Mouse (Mus musculus) large intestine, adult 2 months (tissue): ENCODE data around the gene Rasl12. TPM values are rescaled to one million over a fixed set of nuclear protein-coding genes. Genes with fewer than 3 reads are reported as not detected.

Experiments used
- DNase-seq: peaks from one replicate; pipeline ENCODE4 v3.0.0-alpha.2; 2012; ENCODE audit warnings: low read depth, low spot score
- WGBS: fragments of 180-500 bp; shearing (Covaris S2); methylation state at CpG from one replicate; pipeline ENCODE4 v1.1.7; 2018; 5-methylcytosine and 5-hydroxymethylcytosine counted together
- polyA plus RNA-seq: library from polyadenylated mRNA; depleted of rRNA; stranded (reverse); fragments of >200 nt; gene quantifications from 2 replicates; pipeline ENCODE4 v1.2.3, GENCODE M21; 2012; rRNA removed

The Rasl12 gene
- polyA plus RNA-seq, 1 experiment: 1.8 TPM

DNA sequence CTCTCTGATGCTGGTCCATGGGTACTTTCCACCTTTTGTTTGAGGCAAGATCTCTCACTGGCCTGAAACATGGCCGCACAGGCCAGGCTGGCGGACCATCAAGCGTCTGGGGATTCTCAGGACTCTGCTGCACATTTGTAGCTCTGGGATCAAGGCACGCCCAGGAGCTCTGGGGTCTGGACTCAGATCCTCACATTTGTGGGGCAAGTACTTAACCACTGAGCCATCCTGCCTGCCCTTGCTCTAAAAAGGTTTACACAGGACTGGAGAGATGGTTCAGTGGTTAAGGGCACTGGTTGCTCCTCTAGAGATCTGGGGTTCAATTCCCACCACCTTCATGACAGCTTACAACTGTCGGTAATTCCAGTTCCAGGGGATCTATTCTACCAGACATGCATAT lies 32.6 kb downstream of the Rasl12 start:
- WGBS: 92% methylated on average over 5 of the region's 5 CpGs
- DNase-seq: no peak

DNA sequence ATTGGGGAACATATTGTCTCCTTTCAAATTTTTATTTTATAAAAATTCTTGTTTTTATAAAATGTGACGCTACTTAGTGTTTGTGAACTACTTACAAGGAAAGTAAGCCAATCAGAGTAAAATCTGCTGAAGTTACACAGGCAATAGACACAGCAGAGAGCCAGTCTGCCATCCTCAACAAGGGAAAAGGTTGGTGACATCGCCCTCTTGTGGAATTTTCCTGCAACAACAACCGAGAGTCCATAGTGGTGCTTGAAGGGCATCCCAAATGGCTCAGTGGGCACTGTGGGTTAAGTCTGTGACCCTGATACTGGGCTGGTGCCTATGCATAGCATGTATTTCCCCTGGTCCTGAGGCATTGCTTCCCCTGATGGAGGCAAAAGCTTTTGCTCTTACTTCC lies 33.9 kb downstream of the Rasl12 start:
- peak; percentile 80 for DNase-seq
- 3% methylated on average over 3 of the region's 3 CpGs for WGBS

DNA sequence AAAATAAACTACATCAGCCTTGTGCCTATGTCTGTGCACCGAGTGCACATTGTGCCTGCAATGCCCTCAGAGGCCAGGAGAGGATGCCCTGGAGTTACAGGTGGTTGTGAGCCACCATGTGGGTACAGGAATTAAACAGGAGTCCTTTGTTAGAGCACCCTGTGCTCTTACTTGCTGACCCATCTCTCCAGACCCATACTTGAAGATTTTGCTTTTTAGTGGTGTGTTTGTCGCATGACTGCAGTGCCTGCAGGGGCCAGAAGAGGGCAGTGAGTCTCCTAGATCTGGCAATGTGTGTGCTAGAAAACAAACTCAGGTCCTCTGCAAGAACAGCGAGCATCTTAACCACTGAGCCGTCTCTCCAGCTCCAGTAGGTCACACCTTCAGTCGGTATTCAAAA lies 35.8 kb downstream of the Rasl12 start:
- no peak for DNase-seq
- WGBS: 69% methylated on average over 5 of the region's 5 CpGs

DNA sequence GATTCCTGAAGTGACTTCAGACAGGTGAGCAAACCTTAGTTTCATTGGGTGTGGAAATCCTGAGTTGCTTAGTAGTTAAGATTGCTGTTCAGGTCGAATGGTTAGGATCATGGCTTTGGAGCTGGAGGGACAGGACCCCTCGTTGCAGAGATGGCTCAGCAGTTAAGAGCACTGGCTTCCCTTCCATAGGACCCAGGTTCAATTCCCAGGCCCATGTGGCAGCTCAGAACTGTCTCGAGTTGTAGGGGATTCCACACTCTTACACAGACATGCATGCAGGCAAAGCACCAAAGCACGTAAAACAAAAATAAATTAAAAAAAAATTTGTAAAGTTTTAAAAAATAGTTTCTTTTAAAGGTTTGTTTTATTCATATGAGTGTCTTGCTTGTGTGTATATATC lies 36.9 kb downstream of the Rasl12 start:
- WGBS: 60% methylated on average over 4 of the region's 4 CpGs
- no peak for DNase-seq

DNA sequence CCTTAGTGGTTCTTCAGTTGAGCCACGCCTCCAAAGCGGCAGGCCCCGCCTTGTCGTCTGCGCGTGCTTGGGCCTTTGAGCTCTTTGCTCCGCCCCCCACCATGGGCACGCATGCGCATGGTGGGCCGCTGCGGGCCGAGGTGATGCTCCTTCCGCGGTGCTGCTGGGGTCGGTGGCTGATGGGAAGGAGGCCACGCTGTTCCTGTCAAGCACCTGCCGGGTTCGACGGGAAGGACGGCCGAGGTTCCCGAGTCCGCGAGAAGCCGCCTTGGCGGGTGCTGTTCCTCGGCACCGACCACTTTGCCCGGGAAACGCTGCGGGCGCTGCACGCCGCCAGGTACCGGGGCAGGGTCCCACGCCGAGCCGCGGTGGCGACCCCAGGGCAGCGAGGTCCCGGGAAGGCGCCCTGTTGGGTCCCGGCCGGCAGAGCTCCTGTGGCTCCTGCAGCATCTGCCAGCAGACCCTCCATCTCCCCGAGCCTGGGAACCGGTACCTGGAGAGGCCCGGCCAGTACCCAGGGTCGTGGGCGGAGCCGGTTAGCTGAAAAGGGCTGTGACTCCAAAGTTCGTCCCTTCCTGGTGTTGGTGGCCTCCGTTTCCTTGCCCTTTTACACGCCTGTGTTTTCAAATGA lies 37.5 kb downstream of the Rasl12 start, which contains the start of gene Mtfmt:
TSS of gene Mtfmt (plus strand) at position 112 of the 631 bp plus-strand sequence.
- DNase-seq: peak; percentile 90

DNA sequence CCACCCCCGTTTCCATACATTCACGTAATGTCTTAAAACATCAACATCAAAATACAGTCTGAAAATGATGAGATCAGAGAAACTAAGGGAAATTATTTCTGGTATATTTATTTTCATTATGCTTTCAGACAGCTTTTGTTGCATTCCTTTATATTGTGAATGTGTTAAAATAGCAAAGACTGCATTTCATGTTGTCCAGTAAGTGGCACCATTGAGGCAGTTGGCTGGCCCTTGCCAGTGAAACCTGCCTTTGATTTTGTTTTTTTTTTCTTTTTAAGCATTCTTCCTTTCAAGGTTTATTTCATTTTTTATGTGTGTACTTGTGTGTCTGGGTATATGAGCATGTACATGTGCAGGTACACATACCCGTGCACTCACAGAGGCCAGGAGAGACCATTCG lies 46.4 kb downstream of the Rasl12 start:
- 95% methylated on average over 4 of the region's 4 CpGs for WGBS
- no peak for DNase-seq

More for the DNA sequence above, 37.5 kb downstream of the Rasl12 start, which contains the start of gene Mtfmt:
- whole genome bisulfite sequencing: under 1% methylated on average over 54 of the region's 54 CpGs

DNA sequence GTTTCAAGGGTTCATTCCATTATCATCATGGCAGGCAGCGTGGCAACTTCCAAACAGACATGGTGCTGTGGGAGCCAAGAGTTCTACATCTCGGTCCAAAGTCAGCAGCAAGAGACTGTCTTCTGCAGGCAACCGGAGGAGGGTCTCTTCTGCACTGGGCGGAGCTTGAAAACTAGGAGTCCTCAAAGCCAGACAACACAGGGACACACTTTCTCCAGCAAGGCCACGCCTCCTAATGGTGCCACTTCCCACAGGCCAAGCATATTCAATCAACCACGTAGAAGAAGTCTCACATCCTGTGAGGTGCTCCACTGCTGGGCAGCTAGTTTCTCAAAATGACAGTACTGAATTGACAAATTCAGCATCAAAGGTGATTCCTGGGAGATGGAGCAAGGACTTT lies 49.6 kb downstream of the Rasl12 start:
- no peak for DNase-seq
- WGBS: 92% methylated on average over 6 of the region's 6 CpGs

DNA sequence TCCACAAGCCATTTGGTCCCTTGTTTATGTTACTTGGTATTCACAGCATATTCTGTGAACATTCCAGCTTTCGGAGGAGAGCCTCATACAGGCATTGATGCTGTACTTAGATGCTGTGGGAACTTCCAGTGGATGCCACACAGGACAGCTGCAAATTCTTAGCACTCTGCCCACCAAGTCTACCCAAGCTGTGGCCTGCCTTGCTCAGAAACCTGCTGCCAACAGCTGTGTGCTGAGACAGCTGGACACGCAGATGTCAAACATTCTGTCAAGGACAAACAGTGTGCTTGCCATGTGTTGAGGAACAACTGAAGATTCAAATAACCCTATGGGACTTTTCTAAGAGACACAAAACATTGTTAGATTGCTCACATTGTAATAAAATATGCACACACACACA lies 60.7 kb downstream of the Rasl12 start:
- 75% methylated on average over 2 of the region's 2 CpGs for WGBS

DNA sequence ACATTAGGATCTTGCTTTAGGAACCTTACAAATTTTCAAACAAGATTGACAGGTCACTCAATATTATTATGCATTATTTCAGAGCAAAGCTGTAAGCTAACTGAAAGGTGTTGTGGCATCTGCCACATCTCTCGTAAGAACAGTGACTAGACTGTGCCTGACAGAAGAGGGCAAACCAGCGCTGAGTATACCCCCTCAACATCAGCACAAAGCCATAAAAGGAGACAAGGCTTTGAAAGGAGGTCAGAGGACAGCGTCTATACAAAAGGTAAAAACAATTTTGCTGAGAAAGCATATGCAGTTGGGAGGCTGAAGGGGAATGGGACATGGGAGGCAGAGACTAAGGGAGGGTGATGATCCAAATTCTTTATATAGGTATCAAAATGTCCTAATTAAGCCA lies 61.9 kb downstream of the Rasl12 start:
- 59% methylated on average over 3 of the region's 3 CpGs for WGBS

More for the DNA sequence above, 60.7 kb downstream of the Rasl12 start:
- no peak for DNase-seq

DNA sequence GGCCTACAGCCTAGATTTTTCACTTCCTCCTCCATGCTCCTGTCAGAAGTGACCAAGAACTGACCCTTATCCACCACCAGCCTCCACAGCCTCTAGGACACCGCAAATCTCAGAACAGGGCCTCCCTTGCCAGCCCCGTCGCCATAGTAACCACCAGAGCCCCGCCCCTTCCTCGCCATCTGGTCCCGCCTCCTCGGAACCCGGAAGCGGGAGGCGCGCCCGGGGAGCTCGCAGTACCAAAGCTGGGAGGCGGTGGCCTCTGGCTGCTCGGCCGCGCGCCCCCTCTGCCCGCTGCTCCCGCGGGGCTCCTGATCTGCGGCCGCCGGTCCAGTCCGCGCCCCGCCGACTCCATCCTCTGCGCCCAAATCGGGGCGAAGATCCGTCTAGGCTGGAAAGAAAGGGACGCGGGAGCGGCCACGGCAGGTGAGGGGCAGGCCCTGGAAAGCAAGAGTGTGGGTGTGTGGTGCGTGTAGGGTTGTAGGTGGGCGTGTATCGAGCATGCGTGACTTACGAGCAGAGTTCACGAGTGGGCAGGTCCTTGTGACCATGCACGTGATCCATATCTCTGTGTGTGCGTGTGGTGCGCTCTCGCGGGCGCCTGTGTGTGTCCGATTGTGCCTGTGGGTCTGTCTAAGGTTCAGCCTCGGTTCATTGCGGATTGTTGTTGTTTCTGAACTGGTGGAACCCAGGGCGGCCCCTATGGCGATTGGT lies 62.6 kb downstream of the Rasl12 start, which contains the start of gene Spg21:
TSS of gene Spg21 (plus strand) at position 216 of the 711 bp plus-strand sequence.
- peak; percentile 77 for DNase-seq
- under 1% methylated on average over 53 of the region's 53 CpGs for WGBS

More for the DNA sequence above, 61.9 kb downstream of the Rasl12 start:
- no peak for DNase-seq

DNA sequence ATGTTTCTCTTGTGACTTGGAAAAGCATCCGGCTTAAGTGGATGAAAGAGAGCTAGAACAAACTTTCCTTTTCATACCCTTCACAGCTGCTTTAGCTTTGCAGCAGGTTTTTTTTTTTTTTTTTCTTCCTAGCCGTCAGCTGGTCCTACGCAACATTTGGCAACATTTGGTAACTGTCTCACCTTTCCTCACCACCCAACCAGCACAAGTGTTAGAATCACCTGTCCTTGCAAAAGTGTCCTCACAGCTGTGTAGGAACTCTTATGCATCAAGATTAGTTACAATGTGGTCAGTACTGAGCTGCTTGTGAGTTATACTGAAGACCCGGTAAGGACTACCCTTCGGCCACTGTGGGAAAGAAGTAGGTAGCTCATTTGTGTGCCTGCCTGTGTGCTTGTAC lies 64.2 kb downstream of the Rasl12 start:
- DNase-seq: no peak
- 79% methylated on average over 5 of the region's 5 CpGs for whole genome bisulfite sequencing

DNA sequence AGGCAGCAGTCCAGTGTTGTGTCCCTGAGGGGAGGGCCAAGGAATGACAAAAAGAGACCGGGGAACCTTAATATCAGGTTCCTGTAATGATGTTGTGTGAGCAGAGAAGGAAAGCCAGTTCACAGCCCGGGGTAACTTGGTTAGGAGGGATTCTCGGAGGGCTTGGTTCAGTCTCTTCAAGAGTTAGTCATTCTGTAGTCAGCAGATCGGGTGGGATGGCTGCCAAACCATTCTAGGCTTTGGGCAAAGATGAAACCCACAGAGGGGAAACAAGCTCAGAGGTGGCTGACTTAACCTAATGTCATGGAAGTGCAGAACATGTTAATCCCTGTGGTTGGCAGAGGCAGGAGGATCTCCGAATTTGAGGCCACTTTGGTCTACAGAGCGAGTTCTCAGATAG lies 65.9 kb downstream of the Rasl12 start:
- no peak for DNase-seq
- WGBS: 82% methylated on average over 6 of the region's 6 CpGs

Other genes starting within 250 kb of the Rasl12 start
- 7.6 and 10.4 TPM in 2 replicates for gene Parp16, start 203.2 kb upstream of the Rasl12 start, polyA plus RNA-seq
- gene Cilp, start 133.3 kb upstream of the Rasl12 start, polyA plus RNA-seq: 5.1 and 5.5 TPM in 2 replicates
- gene Clpx, start 104.2 kb upstream of the Rasl12 start, polyA plus RNA-seq: 6.4 and 8.5 TPM in 2 replicates
- 7.3 and 8.1 TPM in 2 replicates for gene Pdcd7, start 52.4 kb upstream of the Rasl12 start, polyA plus RNA-seq
- gene Ubap1l, start 37.5 kb upstream of the Rasl12 start, polyA plus RNA-seq: 0.16 and 0.26 TPM in 2 replicates
- 0.91 and 1.2 TPM in 2 replicates for gene Kbtbd13, start 6.9 kb upstream of the Rasl12 start, polyA plus RNA-seq
- 67.2 and 87.4 TPM in 2 replicates for gene Slc51b, start 24.4 kb downstream of the Rasl12 start, polyA plus RNA-seq
- 13.6 and 17.6 TPM in 2 replicates for gene Mtfmt, start 37.3 kb downstream of the Rasl12 start, polyA plus RNA-seq
- gene Spg21, start 62.4 kb downstream of the Rasl12 start, polyA plus RNA-seq: 13.5 and 15.4 TPM in 2 replicates
- 0.06 TPM in 1 of 2 replicates, not detected in the other for gene Ankdd1a, start 121.7 kb downstream of the Rasl12 start, polyA plus RNA-seq
- gene Plekho2, start 181.5 kb downstream of the Rasl12 start, polyA plus RNA-seq: 11.6 and 13.0 TPM in 2 replicates
- 4.6 and 5.5 TPM in 2 replicates for gene Pif1, start 188.7 kb downstream of the Rasl12 start, polyA plus RNA-seq
- gene Rbpms2, start 231.1 kb downstream of the Rasl12 start, polyA plus RNA-seq: 23.4 and 27.7 TPM in 2 replicates